Mouse (Mus musculus): ENCODE data around the gene Ndufaf3. TPM values are rescaled to one million over a fixed set of nuclear protein-coding genes. Genes with fewer than 3 reads are reported as not detected.

Gene Ndufaf3
- total RNA-seq, 1 experiment from 2014 or later = 17.0 TPM

- no peak for ATAC-seq (ENCODE audit: extremely low read depth, insufficient number of reproducible peaks, low FRiP score, poor library complexity, severe bottlenecking)
Observed at GRCm38 (mm10) chr9:108574921-108575320, 7.7 kb upstream of the Ndufaf3 start.

GRCm38 (mm10) chr9:108573774-108574690 lies 6.8 kb upstream of the Ndufaf3 start:
- no peak for ATAC-seq (ENCODE audit: extremely low read depth, insufficient number of reproducible peaks, low FRiP score, poor library complexity, severe bottlenecking)

DNA sequence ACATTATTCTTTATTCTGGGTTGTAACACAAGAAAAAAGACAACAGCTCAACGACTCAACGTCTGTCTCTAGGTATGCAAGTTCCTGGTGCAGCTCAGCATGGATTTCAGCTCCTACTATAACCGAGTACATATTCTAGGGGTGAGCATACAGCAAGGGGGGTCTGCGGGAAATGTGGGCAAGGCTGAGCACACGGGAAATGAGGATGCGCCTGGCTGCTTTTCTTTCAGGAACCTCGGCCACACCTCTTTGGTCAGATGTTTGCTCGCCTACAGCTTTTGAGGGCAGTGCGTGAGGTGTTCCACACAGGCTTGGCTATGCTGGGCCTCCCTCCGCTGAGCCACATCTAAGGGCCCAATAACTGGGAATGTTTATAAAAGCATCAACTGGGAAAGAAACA lies 5.1 kb upstream of the Ndufaf3 start:
- no peak for ATAC-seq (ENCODE audit: extremely low read depth, insufficient number of reproducible peaks, low FRiP score, poor library complexity, severe bottlenecking)

DNA sequence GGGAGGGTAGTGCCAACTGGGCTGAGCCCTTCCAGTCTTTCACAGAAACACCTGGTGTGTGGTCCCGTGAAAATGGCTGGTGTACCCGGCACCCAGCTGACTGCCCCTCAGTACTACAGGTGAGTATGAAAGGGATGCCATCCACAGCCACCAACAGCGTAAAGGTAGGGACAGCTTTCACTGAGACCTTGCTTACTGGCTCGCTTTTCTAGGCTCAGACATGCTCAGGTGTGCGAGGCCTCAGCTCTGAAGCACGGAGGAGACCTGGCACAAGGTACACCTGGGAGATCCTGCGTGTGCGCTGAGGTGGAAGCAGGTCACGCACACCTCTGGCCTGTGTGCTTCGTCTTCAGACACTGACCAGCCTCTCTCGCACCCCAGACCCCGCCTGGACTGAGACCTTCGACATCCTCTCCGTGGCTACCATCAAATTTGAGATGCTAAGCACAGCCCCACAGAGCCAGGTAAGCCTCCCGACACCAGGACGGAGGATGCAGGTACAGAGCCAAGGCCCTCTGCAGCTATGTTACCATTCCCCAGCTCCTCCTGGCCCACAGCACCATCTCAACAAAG lies 4.3 kb upstream of the Ndufaf3 start:
- no peak for ATAC-seq (ENCODE audit: extremely low read depth, insufficient number of reproducible peaks, low FRiP score, poor library complexity, severe bottlenecking)

DNA sequence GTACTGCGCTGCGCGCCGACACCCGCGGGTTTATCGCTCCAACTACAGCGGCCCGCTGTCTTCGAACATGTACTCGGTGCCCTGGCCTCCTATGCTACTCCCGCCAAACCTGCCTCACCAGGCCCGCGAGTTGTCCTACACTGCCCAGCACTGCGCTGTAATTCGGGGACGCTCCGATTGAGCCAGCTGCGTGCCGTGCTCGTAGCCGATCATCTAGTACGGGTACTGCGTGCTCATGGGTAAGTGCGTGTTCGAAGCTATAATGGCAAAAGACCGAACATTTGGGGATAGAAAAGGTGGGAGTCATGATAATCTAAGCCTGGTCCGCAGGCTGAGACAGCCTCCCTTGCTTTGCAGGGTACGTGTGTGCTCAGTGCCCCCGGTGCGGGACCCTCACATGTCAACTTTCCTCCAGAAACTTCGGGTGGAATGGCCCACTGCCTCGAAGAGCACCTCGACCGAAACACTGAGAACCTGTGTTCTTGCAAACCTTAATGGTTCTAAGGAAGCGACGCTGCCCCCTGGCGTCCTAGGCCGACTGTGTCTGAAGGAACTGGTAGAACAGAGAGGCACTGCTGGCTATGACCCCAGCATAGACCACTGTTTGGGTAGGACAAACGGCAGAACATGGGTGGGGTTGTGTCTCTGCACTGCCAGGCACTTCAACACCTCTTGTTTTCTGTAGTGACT lies 3.1 kb upstream of the Ndufaf3 start:
- ATAC-seq (ENCODE audit: extremely low read depth, insufficient number of reproducible peaks, low FRiP score, poor library complexity, severe bottlenecking) = peak; percentile 24

DNA sequence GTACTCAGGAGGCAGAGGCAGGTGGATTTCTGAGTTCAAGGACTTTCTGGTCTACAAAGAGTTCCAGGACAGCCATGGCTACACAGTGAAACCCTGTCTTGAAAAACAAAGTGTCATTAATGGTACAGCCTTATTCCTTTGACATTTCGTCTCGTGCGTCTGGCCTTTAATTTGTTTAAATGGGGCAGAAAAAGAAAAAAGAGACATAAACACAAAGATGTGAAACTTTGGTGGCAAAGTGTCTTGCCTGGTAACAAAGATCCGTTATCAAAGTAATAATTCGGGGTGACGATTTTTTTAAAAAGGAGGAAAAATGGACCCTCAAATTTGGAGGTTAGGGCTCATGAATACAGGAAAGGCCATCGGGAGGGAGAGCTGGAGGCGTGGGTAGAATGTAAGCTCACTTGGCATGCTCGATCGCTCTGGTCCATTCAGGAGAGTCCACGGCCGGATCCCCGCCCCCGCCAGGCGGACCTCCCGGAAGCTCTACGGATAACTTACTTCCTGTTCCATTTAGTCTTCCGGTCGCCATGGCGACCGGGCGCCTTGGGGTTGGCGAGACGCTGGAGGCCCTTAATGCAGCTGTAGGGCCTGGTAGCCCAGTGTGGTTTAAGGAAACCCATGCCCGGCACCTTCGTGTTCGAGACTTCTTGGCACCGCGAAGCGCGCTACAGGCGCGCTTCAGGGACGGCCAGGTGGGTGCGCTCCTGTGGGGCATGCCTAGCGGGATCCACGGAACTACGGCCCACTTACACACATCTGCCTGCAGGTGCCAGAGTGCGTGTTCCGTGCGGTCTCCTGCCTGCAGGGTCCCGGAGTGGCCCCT lies 2.4 kb upstream of the Ndufaf3 start, which contains the start of gene Dalrd3:
Dalrd3 (plus strand) TSS at position 506 of the 826 bp plus-strand sequence.
- peak; percentile 45 for ATAC-seq (ENCODE audit: extremely low read depth, insufficient number of reproducible peaks, low FRiP score, poor library complexity, severe bottlenecking)

GRCm38 (mm10) chr9:108568511-108568921 lies 1.3 kb upstream of the Ndufaf3 start:
- no peak for ATAC-seq (ENCODE audit: extremely low read depth, insufficient number of reproducible peaks, low FRiP score, poor library complexity, severe bottlenecking)

GRCm38 (mm10) chr9:108567931-108568419 lies 741 bp upstream of the Ndufaf3 start:
- ATAC-seq (ENCODE audit: extremely low read depth, insufficient number of reproducible peaks, low FRiP score, poor library complexity, severe bottlenecking) = no peak

- no peak for ATAC-seq (ENCODE audit: extremely low read depth, insufficient number of reproducible peaks, low FRiP score, poor library complexity, severe bottlenecking)
Observed at GRCm38 (mm10) chr9:108565881-108566814, 1.1 kb downstream of the Ndufaf3 start.

DNA sequence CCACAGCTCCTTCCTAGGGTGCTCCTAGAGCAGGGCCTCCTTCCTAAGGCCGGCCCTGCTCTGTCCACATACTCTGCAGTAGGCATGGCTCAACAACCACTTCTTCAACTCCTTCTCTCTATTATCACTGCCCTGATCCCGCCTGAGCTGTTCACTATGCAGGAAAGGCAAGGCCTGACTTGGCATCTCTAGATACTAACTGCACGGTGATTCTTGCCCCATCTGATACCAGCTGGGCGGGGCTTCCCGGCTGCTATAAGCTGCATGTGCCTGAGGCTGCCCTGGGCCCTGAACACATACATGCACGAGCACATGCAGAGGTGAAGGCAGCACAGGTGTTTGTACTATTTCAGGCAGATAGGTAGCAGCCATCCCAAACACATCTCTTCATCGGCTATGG lies 3.1 kb downstream of the Ndufaf3 start:
- no peak for ATAC-seq (ENCODE audit: extremely low read depth, insufficient number of reproducible peaks, low FRiP score, poor library complexity, severe bottlenecking)

DNA sequence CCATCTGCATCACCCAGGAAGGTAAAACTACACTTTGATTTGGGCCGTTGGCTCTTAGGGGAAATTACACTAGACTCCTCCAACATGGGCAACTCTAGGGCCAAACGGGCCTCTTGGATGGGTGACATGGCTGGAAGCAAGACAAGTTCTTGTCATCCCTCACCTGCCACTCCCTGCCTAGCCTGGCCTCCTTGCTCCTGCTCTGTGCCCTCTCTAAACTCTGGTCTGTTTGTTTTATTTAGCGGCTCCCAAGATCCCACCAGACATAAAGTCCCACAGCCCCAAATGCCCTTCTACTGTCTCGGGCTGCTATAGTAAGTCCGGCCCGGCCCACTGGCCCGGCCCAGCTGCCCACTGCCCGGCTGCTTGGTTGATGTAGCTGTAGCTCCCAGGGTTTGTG lies 3.6 kb downstream of the Ndufaf3 start:
- no peak for ATAC-seq (ENCODE audit: extremely low read depth, insufficient number of reproducible peaks, low FRiP score, poor library complexity, severe bottlenecking)

- peak; percentile 96 for ATAC-seq (ENCODE audit: extremely low read depth, insufficient number of reproducible peaks, low FRiP score, poor library complexity, severe bottlenecking)
Observed at GRCm38 (mm10) chr9:108560227-108560841, 6.9 kb downstream of the Ndufaf3 start, which contains the start of gene Impdh2. Gene Impdh2, plus strand, starts transcription at chr9:108560286.

DNA sequence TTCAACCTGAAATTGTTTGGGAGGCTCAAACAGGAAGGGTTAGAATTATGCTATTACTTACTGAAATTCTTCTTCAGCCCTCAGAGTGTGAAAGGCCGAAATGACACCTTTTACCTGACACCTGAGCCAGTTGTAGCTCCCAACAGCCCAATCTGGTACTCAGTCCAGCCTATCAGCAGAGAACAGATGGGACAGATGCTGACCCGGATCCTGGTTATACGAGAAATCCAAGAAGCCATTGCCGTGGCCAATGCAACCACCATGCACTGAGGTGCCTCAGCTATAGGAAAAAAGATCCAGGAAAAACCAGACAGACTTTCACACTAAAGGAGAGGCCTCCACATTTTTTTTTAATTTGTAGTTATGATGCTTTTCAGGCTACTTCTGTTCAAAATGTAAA lies 8.1 kb downstream of the Ndufaf3 start:
- no peak for ATAC-seq (ENCODE audit: extremely low read depth, insufficient number of reproducible peaks, low FRiP score, poor library complexity, severe bottlenecking)

DNA sequence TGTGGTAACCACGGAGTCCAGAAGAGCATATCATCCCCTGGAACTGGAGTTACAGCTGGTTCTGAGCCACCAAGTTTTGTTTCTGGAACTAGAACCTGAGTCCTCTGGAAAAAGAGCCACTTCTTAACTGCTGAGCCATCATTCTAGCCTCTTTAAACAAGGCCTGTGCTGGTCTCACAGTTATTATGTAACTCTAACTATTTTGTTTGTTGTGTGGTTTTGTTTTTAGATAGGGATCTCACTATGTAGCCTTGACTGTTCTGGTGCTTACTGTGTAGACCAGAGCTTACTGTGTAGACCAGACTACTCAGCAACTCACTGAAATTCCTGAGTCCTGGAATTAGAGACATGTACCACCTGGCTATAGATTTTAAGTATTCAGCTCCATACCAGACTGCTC lies 20.4 kb downstream of the Ndufaf3 start:
- no peak for ATAC-seq (ENCODE audit: extremely low read depth, insufficient number of reproducible peaks, low FRiP score, poor library complexity, severe bottlenecking)

DNA sequence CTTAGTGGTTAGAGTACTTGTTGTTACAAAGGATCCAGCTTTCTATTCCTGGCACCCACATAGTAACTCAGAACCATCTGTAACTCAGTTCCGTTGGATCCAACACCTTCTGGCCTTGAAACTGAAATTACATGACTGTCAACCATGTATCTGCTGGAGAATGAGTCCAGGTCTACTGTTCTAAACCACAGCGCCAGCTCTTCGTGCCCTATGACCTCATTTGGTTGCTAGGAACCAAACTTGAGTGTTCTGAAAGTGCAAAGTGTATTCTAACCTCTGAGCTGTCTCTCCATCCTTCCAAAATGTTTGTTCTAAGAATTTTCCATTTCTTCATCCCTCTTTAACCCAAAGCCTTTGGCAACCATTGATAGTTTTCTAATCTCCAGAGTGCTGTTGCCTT lies 21.2 kb downstream of the Ndufaf3 start:
- no peak for ATAC-seq (ENCODE audit: extremely low read depth, insufficient number of reproducible peaks, low FRiP score, poor library complexity, severe bottlenecking)

DNA sequence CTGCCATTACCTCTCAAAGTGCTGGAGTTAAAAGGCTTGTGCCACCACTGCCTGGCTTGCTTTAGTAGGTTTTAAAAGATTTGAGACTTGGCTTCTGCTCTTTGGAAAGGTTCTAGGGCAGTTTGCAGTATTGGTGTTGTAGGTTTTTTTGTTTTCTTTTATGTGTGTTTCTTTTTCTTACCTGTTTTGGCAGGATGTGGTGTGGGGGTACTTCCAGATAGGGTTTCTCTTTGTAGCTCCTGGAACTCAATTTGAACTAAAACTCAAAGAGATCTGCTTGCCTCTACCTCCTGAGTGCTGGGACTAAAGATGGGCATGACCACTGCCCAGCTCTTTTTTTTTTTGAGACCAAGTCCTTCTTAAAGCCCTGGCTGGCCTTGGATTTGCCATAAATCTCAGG lies 26.4 kb downstream of the Ndufaf3 start:
- ATAC-seq (ENCODE audit: extremely low read depth, insufficient number of reproducible peaks, low FRiP score, poor library complexity, severe bottlenecking) = no peak

DNA sequence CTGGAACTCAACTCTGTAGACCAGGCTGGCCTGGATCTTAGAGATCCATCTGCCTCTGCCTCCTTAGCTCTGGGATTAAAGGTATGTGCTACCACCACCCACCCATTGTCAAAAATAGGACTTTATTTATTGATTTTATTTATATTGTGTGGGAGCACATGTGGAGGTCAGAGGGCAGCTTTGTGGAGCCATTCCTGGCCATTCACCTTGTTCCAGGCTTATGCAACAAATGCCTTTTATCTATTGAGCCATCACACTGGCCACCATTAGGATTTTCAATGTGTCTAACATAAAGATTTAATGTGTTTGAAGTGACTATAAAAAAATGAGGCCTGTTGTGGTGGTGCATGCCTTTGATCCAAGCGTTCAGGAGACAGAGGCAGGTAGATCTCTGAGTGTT lies 35.7 kb downstream of the Ndufaf3 start:
- ATAC-seq (ENCODE audit: extremely low read depth, insufficient number of reproducible peaks, low FRiP score, poor library complexity, severe bottlenecking) = no peak
